Mouse (Mus musculus): ENCODE measurements around the gene Slc6a19. TPM values are rescaled to one million over a fixed set of nuclear protein-coding genes. Genes with fewer than 3 reads are reported as not detected.

The Slc6a19 gene
- polyA plus RNA-seq, 1 experiment from 2014 or later: not detected

Other genes starting within 250 kb of the Slc6a19 start
- 51.2 and 51.5 TPM in 2 replicates for gene Lpcat1, start 237.7 kb downstream of the Slc6a19 start, polyA plus RNA-seq (2014; fragmentation: Nextera tagmentation; extraction: Ambion mirVana)
- gene Slc6a3, start 168.1 kb downstream of the Slc6a19 start, polyA plus RNA-seq (2014; fragmentation: Nextera tagmentation; extraction: Ambion mirVana): 0.36 TPM in 1 of 2 replicates, not detected in the other
- 111 and 112 TPM in 2 replicates for gene Clptm1l, start 100.9 kb downstream of the Slc6a19 start, polyA plus RNA-seq (2014; fragmentation: Nextera tagmentation; extraction: Ambion mirVana)
- gene Tert, start 78.0 kb downstream of the Slc6a19 start, polyA plus RNA-seq (2014; fragmentation: Nextera tagmentation; extraction: Ambion mirVana): 3.3 and 5.3 TPM in 2 replicates
- gene Slc6a18, start 26.8 kb downstream of the Slc6a19 start, polyA plus RNA-seq (2014; fragmentation: Nextera tagmentation; extraction: Ambion mirVana): not detected in 2 replicates
- gene Slc12a7, start 28.2 kb upstream of the Slc6a19 start, polyA plus RNA-seq (2014; fragmentation: Nextera tagmentation; extraction: Ambion mirVana): 34.2 and 34.8 TPM in 2 replicates
- gene Nkd2, start 142.8 kb upstream of the Slc6a19 start, polyA plus RNA-seq (2014; fragmentation: Nextera tagmentation; extraction: Ambion mirVana): 14.7 TPM in 2 replicates
- gene Trip13, start 232.9 kb upstream of the Slc6a19 start, polyA plus RNA-seq (2014; fragmentation: Nextera tagmentation; extraction: Ambion mirVana): 40.1 and 49.5 TPM in 2 replicates
- gene Brd9, start 232.9 kb upstream of the Slc6a19 start, polyA plus RNA-seq (2014; fragmentation: Nextera tagmentation; extraction: Ambion mirVana): 76.7 and 77.5 TPM in 2 replicates

All from hindbrain, embryonic 11.5 days (tissue).